Mouse (Mus musculus): ENCODE results near the gene Taar7b.

Gene Taar7b

GRCm38 (mm10) chr10:23999639-24000038 is at the start of gene Taar7b:
Gene Taar7b, plus strand, starts transcription at chr10:23999939.
- no peak for DNase-seq (ENCODE audit: extremely low spot score, low spot score)

DNA sequence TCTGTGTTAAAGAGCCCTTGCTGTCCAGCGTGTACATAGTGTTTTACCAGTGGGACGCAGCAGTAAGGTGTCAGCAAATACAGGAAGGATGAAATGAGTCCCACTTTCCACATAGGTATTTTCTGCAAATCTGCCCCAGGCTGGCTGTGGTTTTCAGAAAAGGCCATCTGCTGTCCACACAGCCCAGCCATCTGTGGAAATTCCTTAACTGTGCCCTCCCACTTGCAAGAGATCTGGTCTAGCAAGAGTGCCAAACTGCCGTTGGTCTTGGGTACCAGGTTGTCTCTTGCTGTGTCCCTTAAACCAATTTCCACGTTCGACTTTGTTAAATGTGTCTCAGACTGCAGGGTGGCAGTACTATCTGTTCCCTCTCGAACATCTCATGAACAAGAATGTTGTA is 48.0 kb upstream of the Taar7b start:
- DNase-seq (ENCODE audit: extremely low spot score, low spot score), result no peak

- no peak for DNase-seq (ENCODE audit: extremely low spot score, low spot score)
These were observed 40.7 kb upstream of the Taar7b start for GRCm38 (mm10) chr10:23959071-23959470.

DNA sequence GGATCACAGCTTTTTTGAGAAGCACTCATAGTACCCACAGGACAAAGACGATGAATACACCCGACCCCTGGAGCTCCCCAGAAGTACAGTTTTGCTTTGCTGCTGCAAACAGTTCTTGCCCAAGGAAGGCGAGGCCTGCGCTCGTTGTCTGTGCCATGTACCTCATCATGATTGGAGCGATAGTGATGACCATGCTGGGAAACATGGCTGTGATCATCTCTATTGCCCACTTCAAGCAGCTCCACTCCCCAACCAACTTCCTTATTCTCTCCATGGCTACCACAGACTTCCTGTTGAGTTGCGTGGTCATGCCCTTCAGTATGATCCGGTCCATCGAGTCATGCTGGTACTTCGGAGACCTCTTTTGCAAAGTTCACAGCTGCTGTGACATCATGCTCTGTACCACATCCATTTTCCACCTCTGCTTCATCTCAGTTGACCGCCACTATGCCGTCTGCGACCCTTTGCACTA is 39.3 kb upstream of the Taar7b start, which contains the start of gene Taar4:
Gene Taar4, plus strand, starts transcription at position 51 of the 472 bp plus-strand sequence.
- no peak for DNase-seq (ENCODE audit: extremely low spot score, low spot score)

- no peak for DNase-seq (ENCODE audit: extremely low spot score, low spot score)
These were observed 36.3 kb upstream of the Taar7b start for GRCm38 (mm10) chr10:23963444-23963843.

- DNase-seq (ENCODE audit: extremely low spot score, low spot score), result no peak
These were observed 34.7 kb upstream of the Taar7b start for GRCm38 (mm10) chr10:23964921-23965610.

DNA sequence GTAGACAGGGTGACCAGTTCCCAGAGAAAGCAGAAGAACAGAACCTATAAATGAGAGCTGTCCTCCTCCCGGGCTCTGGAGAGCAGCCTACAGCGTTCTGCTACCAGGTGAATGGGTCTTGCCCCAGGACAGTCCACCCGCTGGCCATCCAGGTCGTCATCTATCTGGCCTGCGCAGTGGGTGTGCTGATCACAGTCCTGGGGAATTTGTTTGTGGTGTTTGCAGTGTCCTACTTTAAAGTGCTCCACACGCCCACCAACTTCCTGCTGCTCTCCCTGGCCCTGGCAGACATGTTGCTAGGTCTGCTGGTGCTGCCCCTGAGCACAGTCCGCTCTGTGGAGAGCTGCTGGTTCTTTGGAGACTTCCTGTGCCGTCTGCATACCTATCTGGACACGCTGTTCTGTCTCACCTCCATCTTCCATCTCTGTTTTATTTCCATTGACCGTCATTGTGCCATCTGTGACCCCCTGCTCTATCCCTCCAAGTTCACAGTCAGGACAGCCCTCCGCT is 29.0 kb upstream of the Taar7b start, which contains the start of gene Taar5:
Gene Taar5, plus strand, starts transcription at position 51 of the 510 bp plus-strand sequence.
- no peak for DNase-seq (ENCODE audit: extremely low spot score, low spot score)

DNA sequence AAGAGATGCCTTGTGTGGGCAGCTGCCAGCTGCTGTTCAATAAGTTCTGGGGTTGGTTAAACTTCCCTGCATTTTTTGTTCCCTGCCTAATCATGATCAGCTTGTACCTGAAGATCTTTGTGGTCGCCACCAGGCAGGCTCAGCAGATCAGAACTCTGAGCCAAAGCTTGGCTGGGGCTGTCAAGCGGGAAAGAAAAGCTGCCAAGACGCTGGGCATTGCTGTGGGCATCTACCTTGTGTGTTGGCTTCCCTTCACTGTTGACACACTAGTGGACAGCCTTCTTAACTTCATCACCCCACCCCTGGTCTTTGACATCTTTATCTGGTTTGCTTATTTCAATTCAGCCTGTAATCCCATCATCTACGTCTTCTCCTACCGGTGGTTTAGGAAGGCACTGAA is 28.5 kb upstream of the Taar7b start:
- no peak for DNase-seq (ENCODE audit: extremely low spot score, low spot score)

DNA sequence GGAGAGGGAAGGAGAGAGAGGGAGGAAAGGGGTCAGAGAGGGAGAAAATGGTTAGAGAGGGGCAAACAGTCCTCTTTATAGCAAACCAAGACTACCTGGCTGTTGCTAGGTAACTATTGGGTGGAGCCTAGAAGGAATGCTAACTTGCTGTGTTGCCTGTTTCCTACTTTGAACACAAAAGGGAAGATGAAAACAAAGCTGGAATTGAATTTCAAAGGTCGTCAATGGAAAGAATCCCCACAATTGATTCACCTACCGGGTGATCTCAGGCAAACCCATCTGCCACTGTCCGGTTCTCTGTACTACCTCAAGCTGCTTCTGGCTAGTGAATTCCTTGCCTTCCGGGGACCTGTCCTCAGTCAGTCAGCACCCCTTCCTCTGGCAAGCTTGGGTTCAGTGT is 21.8 kb upstream of the Taar7b start:
- DNase-seq (ENCODE audit: extremely low spot score, low spot score), result no peak

GRCm38 (mm10) chr10:23978901-23979705 is 20.6 kb upstream of the Taar7b start:
- peak; percentile 78 for DNase-seq (ENCODE audit: extremely low spot score, low spot score)

GRCm38 (mm10) chr10:23985546-23985945 is 14.2 kb upstream of the Taar7b start, which contains the start of gene Taar6:
Gene Taar6, minus strand, starts transcription at chr10:23985646.
- DNase-seq (ENCODE audit: extremely low spot score, low spot score), result no peak

DNA sequence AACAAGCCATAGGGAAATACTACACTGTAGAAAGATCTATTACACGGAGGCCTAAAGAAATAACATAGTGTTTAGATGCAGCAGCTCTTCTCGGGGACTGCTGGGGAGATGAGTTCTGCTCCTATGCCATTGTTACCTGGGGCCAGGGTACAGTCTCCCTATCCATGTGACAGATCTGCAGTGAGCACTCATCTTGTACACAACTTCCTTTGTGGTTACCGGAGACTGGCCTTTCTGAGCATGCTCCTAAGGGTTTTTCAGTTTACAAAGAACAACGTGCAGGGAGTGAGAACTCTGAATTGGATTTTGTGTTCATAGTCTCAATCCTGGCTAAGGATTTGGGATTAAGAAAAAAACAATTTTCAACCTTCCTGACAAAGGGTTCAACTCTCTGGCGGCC is 13.3 kb upstream of the Taar7b start:
- DNase-seq (ENCODE audit: extremely low spot score, low spot score), result no peak

DNA sequence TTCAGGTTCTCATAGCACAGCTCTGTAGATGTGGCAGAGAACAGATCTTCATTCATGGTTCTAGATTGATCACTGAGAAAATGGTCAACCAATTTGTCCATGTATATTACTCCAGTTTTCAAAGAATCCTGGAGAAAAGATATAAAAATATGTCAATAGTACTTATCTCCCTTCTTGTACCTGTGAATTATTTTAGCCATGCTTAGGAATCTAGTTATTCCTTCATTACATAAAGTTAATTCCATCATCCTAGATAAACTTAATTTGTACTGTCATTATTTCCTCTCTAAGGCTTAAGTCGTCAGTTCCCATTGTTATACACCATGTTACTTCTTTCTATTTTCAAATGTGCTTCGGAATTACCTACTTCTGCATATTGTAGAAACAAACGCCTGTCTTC is 6.4 kb upstream of the Taar7b start, which contains the start of gene Taar7a:
Gene Taar7a, minus strand, starts transcription at position 101 of the 400 bp plus-strand sequence.
- DNase-seq (ENCODE audit: extremely low spot score, low spot score), result no peak

DNA sequence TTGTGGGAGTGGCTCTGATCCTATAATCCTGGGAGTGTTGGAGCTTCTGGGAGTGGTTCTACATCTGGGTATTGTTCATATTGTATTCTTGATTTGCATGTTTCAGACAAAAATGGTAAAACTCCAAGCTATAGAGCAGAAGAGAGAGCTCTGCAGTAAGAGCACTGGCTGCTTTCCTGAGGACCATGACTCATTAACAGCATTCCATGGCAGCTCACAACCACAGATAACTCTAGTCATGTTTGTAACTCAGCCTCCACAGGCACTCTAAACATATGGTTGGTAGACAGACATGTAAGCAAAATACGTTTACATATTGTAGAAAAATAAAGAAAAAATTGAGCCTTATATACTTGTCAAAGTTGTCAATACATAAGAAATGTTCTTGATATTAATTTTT is 6.7 kb downstream of the Taar7b start:
- no peak for DNase-seq (ENCODE audit: extremely low spot score, low spot score)

DNA sequence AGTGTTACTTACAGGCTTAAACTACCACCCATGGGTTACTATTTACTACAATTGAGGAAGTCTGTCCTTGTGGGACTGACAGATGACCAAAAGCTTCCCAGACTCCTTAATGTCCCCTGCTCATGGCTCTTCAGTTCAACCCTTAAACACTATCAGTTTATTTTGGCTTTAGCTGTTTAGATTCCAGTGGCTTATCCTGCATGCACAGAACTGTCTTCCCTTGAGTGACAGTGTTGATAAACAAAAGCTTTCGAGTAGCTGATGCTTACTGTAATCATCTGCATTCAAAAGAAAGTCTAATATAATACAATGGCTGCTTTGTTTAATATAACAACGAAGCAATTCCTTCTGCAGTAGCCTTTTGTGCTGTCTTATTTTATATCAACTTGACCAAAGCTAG is 7.3 kb downstream of the Taar7b start:
- no peak for DNase-seq (ENCODE audit: extremely low spot score, low spot score)

DNA sequence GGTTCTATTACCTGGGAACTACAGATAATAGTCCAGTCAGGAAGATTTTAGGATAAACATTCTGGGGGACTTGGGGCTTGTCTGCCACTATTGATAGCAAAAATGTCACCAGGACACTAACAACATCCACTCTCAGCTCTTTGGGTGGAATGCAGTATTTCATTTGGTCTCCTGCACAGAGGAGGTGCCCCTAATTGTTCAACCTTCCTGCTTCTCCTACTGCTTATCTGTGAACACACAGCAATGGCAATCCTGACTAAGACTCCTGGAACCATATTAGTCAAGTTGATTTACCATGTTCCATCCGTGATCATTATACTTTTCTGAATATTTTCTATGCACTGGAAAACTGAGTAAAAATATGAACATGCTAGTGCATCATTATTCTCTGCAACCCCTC is 8.4 kb downstream of the Taar7b start:
- DNase-seq (ENCODE audit: extremely low spot score, low spot score), result no peak

GRCm38 (mm10) chr10:24026922-24027321 is 27.2 kb downstream of the Taar7b start, which contains the start of gene Taar7d:
Gene Taar7d, plus strand, starts transcription at chr10:24027222.
- DNase-seq (ENCODE audit: extremely low spot score, low spot score), result no peak

DNA sequence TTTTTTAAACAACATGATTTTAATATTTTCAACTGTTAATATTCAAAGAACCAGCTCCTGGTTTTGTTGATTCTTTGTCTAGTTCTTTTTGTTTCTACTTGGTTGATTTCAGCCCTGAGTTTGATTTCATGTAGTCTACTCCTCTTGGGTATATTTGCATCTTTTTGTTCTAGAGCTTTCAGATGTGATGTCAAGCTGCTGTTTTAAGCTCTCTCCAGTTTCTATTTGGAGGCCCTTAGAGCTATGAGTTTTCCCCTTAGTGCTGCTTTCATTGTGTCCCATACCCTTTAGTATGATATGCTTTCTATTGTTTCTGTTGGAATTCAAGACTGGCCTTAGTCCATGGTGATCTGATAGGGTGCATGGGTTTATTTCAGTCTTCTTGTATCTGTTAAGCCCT is 31.6 kb downstream of the Taar7b start:
- DNase-seq (ENCODE audit: extremely low spot score, low spot score), result no peak

- no peak for DNase-seq (ENCODE audit: extremely low spot score, low spot score)
These were observed 37.6 kb downstream of the Taar7b start, which contains the start of gene Taar7e for GRCm38 (mm10) chr10:24037314-24037713. Gene Taar7e, plus strand, starts transcription at chr10:24037614.

- no peak for DNase-seq (ENCODE audit: extremely low spot score, low spot score)
These were observed 40.6 kb downstream of the Taar7b start for GRCm38 (mm10) chr10:24040120-24040869.

DNA sequence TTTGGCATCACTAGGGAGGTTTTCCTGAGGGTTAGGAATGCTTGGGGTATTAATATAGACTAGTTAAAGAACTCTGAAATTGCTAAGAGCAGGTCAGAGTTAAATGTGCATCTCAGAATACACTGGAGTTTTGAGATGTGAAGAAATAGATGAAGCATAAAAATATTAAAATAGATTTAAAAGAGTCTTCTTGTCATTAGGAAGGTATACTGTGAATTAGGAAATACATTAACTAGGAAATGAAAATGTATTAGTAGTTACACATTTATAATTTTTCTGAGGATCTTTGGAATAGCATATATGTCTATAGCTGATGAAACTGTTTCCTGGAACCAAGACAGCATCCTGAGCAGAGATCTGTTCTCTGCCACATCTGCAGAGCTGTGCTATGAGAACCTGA is 49.5 kb downstream of the Taar7b start, which contains the start of gene Taar7f:
Gene Taar7f, plus strand, starts transcription at position 301 of the 400 bp plus-strand sequence.
- no peak for DNase-seq (ENCODE audit: extremely low spot score, low spot score)

Measured in neural tube, embryonic 10.5 days (tissue).